Mouse (Mus musculus): Measurements from ENCODE around the gene Frs2. TPM values are rescaled to one million over a fixed set of nuclear protein-coding genes. Genes with fewer than 3 reads are reported as not detected.

Gene Frs2
- total and polyA plus RNA-seq, 3 experiments: 13.4 to 17.0 (median 14.2) TPM

DNA sequence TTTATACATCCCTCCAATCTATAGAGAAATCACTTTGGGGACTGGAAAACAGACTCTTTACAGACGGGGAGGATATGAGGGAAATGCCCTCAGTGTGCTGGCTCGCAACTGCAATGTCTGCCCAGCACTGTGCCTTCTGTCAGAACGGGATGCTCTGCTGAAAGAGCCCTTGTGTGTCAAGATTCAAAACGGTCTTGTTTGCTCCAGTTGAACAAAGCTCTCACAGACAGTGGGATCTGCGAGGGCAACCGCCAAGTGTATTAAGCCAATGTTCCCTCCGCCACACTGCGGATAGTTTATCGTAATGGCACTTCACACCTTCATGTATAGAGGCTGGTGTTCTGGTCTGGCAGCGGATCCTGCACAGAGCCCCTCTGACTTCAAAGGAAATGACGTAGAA, 14.3 kb upstream of the Frs2 start:
- Histone ChIP-seq H3K4me1 (ENCODE audit: control insufficient read depth, insufficient read depth, low read length) (no peaks in the 10 kb centered on the region), H3K9ac (ENCODE audit: low read depth, low read length) (no peak overlapping the region), H3K4me3 (no peak overlapping the region), H3K79me2 (replicated peaks; ENCODE audit: control insufficient read depth, insufficient read depth, low read length) (no peaks in the 10 kb centered on the region), H3K27me3 (ENCODE audit: control insufficient read depth, insufficient read depth, low read length) (no peaks in the 10 kb centered on the region), H3K36me3 (ENCODE audit: control insufficient read depth, insufficient read depth, low read length) (no peaks in the 10 kb centered on the region), H3K27ac (no peak overlapping the region)
- WGBS: 54% methylated on average over 11 of the region's 11 CpGs
- TF ChIP-seq POLR2A (IDR thresholded peaks at IDR 0.05; ENCODE audit: insufficient read depth, low read depth, low read length) (no peak), CTCF (IDR thresholded peaks at IDR 0.05) (no peak), EP300 (IDR thresholded peaks at IDR 0.05; ENCODE audit: insufficient read depth, low read depth, low read length) (no peak)
- no peak for DNase-seq
- intact Hi-C loops (cut with DNase I): no loop called here

DNA sequence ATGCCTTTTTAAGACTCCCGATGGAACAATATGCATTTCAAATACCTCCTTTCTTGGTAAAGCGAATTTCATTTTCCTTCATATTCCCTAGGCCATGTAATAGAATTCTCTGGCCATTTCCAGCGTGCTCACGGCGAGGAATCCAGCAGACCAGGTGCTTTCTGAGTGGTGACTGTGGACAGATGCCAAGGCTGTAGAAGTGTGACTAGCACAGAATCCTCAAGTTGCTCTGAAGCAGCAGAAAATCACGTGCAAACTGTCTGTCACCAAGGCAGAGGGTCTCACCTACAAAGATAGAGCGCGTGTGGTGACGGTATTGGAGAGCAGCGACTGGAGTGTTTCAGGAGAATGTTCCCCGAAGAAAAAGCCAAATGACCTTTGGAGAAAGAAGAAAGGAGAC, 11.8 kb upstream of the Frs2 start:
- no peak for DNase-seq
- Histone ChIP-seq H3K79me2 (replicated peaks; ENCODE audit: control insufficient read depth, insufficient read depth, low read length) (no peaks in the 10 kb centered on the region), H3K27me3 (ENCODE audit: control insufficient read depth, insufficient read depth, low read length) (no peaks in the 10 kb centered on the region), H3K4me1 (ENCODE audit: control insufficient read depth, insufficient read depth, low read length) (no peaks in the 10 kb centered on the region), H3K27ac (no peak overlapping the region), H3K4me3 (no peak overlapping the region), H3K9ac (ENCODE audit: low read depth, low read length) (no peak overlapping the region), H3K36me3 (ENCODE audit: control insufficient read depth, insufficient read depth, low read length) (no peaks in the 10 kb centered on the region)
- intact Hi-C loops (cut with DNase I): no loop called here
- TF ChIP-seq POLR2A (IDR thresholded peaks at IDR 0.05; ENCODE audit: insufficient read depth, low read depth, low read length) (no peak), CTCF (IDR thresholded peaks at IDR 0.05) (no peak), EP300 (IDR thresholded peaks at IDR 0.05; ENCODE audit: insufficient read depth, low read depth, low read length) (no peak)
- 66% methylated on average over 11 of the region's 11 CpGs for WGBS

DNA sequence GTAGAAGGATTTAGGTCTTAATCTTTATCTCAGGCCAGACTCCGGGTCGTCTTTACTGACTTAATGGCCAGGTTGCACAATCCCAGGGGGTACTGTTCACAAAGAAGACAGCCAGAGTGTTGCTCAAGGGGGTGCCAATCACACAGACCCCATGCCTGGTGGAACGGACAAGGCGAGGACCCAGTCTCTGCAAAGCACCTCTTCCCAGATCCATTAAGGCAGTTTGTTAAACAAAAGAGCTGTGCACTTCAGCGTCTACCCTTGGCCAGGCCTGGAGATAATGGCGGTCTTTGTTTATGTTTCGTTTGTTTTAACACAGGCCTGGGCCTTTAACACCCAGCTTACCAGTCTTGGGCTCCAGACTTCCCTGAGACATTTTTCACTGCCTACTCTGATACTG, 3.9 kb upstream of the Frs2 start:
- intact Hi-C loops (cut with DNase I): no loop called here

DNA sequence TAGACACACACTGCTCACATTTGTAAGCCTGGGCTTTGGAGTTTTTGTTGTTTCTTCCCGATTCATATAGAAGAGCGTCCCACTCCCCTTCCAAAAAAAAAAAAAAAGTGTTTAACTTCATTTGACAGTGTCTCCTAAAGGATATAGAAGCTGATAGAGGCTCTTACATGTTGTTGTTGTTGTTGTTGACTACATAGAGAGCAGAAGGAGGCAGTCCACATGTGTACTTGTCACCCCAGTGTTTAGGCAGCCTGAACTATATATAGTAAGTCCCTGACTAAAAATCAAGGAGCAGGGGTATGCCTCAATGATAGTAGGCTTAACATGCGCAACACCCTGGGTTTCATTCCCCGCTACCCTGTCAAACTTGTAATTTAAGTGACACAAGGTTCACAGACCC, 3.3 kb upstream of the Frs2 start:
- Histone ChIP-seq H3K79me2 (replicated peaks; ENCODE audit: control insufficient read depth, insufficient read depth, low read length) (0 out of 2 replicates have a peak, but pooled peaks cover 1% of the 10 kb centered on the region), H3K4me1 (ENCODE audit: control insufficient read depth, insufficient read depth, low read length) (peaks cover 1% of the 10 kb centered on the region), H3K27ac (no peak overlapping the region), H3K4me3 (no peak overlapping the region), H3K27me3 (ENCODE audit: control insufficient read depth, insufficient read depth, low read length) (no peaks in the 10 kb centered on the region), H3K9ac (ENCODE audit: low read depth, low read length) (no peak overlapping the region), H3K36me3 (ENCODE audit: control insufficient read depth, insufficient read depth, low read length) (no peaks in the 10 kb centered on the region; the same call in 1 of the 2 replicates)
- 76% methylated on average over 4 of the region's 4 CpGs for WGBS
- TF ChIP-seq POLR2A (IDR thresholded peaks at IDR 0.05; ENCODE audit: insufficient read depth, low read depth, low read length) (no peak), EP300 (IDR thresholded peaks at IDR 0.05; ENCODE audit: insufficient read depth, low read depth, low read length) (no peak), CTCF (IDR thresholded peaks at IDR 0.05) (no peak)
- intact Hi-C loops (cut with DNase I): no loop called here
- DNase-seq: no peak

More for the DNA sequence above, 3.9 kb upstream of the Frs2 start:
- no peaks in the 10 kb centered on the region for H3K27me3 ChIP-seq (ENCODE audit: control insufficient read depth, insufficient read depth, low read length)
- H3K4me3 ChIP-seq: no peak overlapping the region
- no peaks in the 10 kb centered on the region; the same call in none of the 2 replicates for H3K4me1 ChIP-seq (ENCODE audit: control insufficient read depth, insufficient read depth, low read length)
- H3K79me2 ChIP-seq (replicated peaks; ENCODE audit: control insufficient read depth, insufficient read depth, low read length): 0 out of 2 replicates have a peak, but pooled peaks cover 1% of the 10 kb centered on the region
- H3K27ac ChIP-seq: no peak overlapping the region
- no peak for DNase-seq
- H3K36me3 ChIP-seq (ENCODE audit: control insufficient read depth, insufficient read depth, low read length): no peaks in the 10 kb centered on the region; the same call in 1 of the 2 replicates
- 46% methylated on average over 7 of the region's 7 CpGs for WGBS
- H3K9ac ChIP-seq (ENCODE audit: low read depth, low read length): no peak overlapping the region
- no peak for TF ChIP-seq POLR2A (IDR thresholded peaks at IDR 0.05; ENCODE audit: insufficient read depth, low read depth, low read length)
- TF ChIP-seq EP300 (IDR thresholded peaks at IDR 0.05; ENCODE audit: insufficient read depth, low read depth, low read length): no peak
- TF ChIP-seq CTCF (IDR thresholded peaks at IDR 0.05): no peak

DNA sequence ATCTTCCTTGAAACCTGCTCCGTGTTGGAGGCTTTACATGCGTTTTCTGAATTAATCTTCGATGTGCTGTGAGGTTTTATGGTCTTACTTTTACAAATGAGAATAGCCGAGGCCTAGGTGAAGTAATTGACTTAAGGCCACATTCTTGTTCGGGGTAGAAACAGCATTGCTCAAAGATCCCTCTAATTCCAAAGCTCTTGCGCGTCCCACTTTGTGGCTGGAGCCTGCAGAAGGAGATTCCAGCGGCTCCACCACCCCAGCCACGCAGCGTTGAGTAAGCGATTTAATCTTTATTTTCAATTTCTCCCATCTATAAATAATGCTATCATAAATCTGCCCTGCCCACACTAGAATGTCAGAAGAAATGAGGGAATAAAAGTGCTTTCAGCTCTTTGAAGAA, 2.9 kb upstream of the Frs2 start:
- TF ChIP-seq POLR2A (IDR thresholded peaks at IDR 0.05; ENCODE audit: insufficient read depth, low read depth, low read length) (no peak), EP300 (IDR thresholded peaks at IDR 0.05; ENCODE audit: insufficient read depth, low read depth, low read length) (no peak), CTCF (IDR thresholded peaks at IDR 0.05) (no peak)
- no peak overlapping the region for H3K9ac ChIP-seq (ENCODE audit: low read depth, low read length)
- H3K4me3 ChIP-seq: no peak overlapping the region
- H3K79me2 ChIP-seq (replicated peaks; ENCODE audit: control insufficient read depth, insufficient read depth, low read length): peaks cover 1% of the 10 kb centered on the region; the same call in 1 of the 2 replicates
- WGBS: 55% methylated on average over 11 of the region's 11 CpGs
- H3K27ac ChIP-seq: no peak overlapping the region
- H3K27me3 ChIP-seq (ENCODE audit: control insufficient read depth, insufficient read depth, low read length): no peaks in the 10 kb centered on the region
- H3K36me3 ChIP-seq (ENCODE audit: control insufficient read depth, insufficient read depth, low read length): no peaks in the 10 kb centered on the region; the same call in 1 of the 2 replicates
- peaks cover 4% of the 10 kb centered on the region for H3K4me1 ChIP-seq (ENCODE audit: control insufficient read depth, insufficient read depth, low read length)
- intact Hi-C loops (cut with DNase I): no loop called here
- DNase-seq: no peak

DNA sequence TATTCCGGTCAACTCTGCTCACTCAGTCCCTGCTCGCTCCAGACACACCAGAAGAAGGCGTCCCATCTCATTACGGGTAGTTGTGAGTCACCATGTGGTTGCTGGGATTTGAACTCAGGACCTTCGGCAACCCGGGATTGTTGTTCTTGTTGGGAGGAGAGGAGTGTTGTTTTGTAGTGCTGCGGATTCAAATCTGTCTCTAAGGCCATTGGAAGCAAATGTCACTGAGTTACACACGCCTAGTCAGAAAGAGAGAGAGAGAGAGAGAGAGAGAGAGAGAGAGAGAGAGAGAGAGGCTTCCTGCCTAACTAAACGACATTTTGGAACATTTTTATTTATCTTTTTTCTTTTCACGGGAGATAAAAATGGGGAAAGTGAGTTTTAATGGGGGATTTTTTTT, 2.4 kb upstream of the Frs2 start:
- no peak overlapping the region for H3K9ac ChIP-seq (ENCODE audit: low read depth, low read length)
- no peak overlapping the region for H3K4me3 ChIP-seq
- WGBS: 51% methylated on average over 10 of the region's 10 CpGs
- TF ChIP-seq POLR2A (IDR thresholded peaks at IDR 0.05; ENCODE audit: insufficient read depth, low read depth, low read length) (no peak), EP300 (IDR thresholded peaks at IDR 0.05; ENCODE audit: insufficient read depth, low read depth, low read length) (no peak), CTCF (IDR thresholded peaks at IDR 0.05) (no peak)
- no peaks in the 10 kb centered on the region for H3K27me3 ChIP-seq (ENCODE audit: control insufficient read depth, insufficient read depth, low read length)
- peaks cover 2% of the 10 kb centered on the region; the same call in 1 of the 2 replicates for H3K79me2 ChIP-seq (replicated peaks; ENCODE audit: control insufficient read depth, insufficient read depth, low read length)
- H3K4me1 ChIP-seq (ENCODE audit: control insufficient read depth, insufficient read depth, low read length): peaks cover 5% of the 10 kb centered on the region
- peaks cover under 1% of the 10 kb centered on the region for H3K36me3 ChIP-seq (ENCODE audit: control insufficient read depth, insufficient read depth, low read length)
- DNase-seq: no peak
- intact Hi-C loops (cut with DNase I): no loop called here
- H3K27ac ChIP-seq: no peak overlapping the region

All from heart, adult 2 months (tissue).